Mouse (Mus musculus) WW6 (cell line): Measurements from ENCODE around the gene Hist1h2ab.
"Not testable (repeated sequence)": the region's sequence is repeated elsewhere in the genome, so short reads cannot be mapped to it uniquely, and the experiment has no call there.

Source experiments
- DNase-seq: peaks from one replicate; pipeline ENCODE4 v3.0.0-alpha.2; 2013; ENCODE audit warnings: low read depth, low spot score

Gene Hist1h2ab

DNA sequence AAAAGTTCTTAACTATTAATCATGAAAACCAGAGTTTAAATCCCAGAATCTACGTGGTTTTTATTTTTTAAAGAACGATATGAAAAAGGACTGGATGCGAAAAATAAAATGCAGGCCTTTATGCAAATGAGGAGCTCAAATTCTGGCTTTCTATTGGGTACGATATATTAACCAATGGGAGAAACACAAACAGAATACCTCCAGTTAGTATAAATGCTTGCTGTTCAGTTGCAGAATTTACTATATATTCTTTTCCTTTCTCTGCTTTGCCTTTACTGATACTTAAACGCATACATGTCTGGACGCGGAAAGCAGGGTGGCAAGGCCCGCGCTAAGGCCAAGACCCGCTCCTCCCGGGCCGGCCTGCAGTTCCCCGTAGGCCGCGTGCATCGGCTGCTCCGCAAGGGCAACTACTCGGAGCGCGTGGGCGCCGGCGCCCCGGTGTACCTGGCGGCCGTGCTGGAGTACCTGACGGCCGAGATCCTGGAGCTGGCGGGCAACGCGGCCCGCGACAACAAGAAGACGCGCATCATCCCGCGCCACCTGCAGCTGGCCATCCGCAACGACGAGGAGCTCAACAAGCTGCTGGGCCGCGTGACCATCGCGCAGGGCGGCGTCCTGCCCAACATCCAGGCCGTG is at the start of gene Hist1h2ab:
Hist1h2ab (plus strand) TSS at position 288 of the 639 bp plus-strand sequence.
- DNase-seq, result not testable (repeated sequence)

DNA sequence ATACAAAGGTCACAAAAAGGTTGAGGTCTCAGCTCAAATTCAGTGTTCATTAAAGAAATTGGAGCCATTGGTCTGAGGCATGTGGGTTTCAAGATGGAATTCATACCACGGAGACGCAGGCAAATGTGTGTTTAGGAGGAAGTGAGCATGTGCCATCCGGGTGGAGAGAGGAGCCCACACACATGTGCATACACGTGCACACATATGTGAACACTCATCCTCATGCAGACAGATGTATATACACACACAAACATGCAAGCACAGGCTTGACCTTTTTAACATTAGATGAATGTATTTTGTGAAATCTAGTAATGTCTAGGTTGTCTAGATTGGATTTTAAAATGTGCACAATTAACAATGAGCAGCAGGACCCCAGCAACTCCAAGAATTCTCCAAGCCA is 48.7 kb upstream of the Hist1h2ab start:
- no peak for DNase-seq

DNA sequence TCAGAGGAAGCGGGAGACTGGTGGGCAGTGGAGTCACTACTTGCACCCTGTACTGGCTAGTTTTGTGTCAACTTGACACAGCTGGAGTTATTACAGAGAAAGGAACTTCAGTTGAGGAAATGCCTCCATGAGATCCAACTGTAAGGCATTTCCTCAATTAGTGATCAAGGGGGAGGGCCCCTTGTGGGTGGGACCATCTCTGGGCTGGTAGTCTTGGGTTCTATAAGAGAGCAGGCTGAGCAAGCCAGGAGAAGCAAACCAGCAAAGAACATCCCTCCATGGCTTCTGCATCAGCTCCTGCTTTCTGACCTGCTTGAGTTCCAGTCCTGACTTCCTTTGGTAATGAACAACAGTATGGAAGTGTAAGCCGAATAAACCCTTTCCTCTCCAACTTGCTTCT is 48.1 kb upstream of the Hist1h2ab start:
- not testable (repeated sequence) for DNase-seq

DNA sequence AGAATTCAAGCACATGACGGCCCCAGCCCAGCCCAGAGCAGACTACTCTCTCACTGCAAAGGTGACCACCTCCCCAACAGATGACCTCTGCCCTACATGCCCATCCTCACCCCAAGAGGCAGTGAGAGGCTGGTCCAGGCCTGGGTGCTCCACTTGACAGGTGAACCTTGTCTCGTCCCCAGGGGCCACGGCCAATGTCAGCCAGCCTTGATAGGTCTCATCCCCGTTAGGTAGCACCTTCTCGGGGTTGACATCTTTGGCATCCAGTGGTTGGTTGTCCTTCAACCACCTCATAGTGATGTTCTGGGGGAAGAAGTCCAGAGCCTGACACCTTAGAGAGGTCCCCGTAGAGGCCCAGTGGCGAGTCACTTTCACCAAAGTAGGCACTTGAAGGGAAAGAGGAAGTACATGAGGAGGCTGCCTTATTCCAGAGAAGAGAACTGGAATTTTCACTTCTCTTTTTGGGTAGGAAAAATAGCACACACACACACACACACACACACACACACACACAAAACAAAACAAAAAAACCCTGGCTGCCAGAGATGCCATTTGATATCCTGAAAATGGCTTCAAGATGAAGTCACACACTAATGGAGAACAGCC is 45.1 kb upstream of the Hist1h2ab start:
- no peak for DNase-seq

DNA sequence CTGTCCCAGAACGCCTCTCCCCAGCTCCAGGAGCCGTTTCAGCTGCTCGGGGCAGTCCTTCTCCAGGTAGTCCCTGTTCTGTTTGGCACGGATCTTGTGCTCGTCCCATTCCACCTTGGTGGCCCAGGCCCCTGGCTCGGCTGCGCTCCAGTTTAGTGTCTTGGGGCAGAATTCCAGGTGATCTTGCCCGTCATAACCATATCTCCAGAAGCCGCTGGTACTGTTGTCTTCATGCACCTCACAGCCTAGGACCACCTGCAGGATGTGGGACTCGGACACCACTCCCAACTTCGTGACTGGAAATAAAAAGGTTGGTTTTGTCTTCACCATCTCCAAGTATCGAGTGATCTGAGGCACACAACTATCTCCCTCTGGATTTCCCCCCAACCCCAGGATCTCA is 44.2 kb upstream of the Hist1h2ab start:
- no peak for DNase-seq

DNA sequence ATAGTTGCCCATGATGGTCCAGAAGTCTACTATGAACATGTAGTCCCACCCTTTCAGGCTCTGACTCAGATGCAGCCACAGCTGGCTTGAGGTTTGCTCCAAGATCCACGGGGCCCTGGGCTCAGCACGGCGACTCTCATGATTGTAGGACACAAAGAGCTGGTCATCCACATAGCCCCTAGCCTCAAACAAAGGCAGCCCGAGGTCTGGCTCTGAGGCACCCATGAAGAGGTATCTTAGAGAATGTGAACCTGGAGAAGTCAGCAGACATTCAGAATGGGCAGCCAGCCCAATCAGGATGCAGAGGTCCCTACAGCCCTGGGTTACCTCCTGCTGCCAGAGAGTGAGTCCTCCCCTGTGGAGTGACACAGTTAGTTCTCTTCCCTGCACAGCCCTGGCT is 42.9 kb upstream of the Hist1h2ab start:
- DNase-seq, result no peak

DNA sequence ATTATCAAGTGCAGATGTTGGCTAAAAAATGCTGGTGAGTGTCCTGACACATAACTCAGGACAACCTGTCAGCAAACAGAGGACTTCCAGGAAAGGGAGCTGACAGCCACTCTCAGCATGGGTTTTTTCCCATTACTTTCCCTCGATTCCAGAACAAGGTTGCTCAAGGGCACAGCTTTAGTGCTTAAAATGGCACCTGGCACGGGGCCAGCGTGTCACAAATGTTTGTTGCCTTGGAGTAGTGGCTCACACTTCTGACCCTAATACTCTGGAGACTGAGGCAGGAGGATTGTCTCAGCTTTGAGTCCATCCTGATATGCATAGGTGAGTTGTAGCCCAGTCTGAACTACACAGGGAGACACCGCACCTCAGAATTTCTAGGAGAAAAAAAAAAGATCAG is 42.3 kb upstream of the Hist1h2ab start:
- DNase-seq, result no peak

DNA sequence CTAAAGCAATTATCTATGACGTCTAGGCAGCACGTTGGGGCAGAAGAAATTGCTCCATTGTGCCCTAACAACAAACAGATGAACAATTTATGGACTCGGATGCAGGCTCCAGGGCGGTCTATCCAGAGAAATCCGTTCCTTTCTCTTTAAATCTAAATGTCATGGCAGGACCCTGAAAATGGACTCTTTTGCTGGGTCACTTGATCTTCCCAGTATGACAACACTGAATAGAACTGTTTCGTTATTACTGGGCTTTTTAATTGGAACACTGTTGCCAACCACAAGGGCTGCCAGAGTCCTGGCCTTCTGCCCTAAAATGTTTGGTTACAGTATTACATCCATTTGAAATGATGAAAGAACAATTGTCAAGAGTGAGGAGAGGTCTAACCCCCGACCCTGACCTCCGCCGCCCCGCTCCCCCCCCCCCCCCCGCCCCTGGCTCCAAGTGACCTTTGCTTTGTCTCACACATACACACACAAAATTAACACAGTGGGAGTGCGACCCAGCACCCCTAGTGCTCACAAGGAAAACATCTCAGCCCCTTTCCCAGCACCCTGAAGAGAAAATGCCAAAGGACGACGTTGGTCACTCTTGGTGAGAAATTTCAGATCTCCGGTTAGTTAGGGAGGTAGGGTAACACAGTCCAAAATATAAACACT is 41.1 kb upstream of the Hist1h2ab start:
- DNase-seq, result no peak

DNA sequence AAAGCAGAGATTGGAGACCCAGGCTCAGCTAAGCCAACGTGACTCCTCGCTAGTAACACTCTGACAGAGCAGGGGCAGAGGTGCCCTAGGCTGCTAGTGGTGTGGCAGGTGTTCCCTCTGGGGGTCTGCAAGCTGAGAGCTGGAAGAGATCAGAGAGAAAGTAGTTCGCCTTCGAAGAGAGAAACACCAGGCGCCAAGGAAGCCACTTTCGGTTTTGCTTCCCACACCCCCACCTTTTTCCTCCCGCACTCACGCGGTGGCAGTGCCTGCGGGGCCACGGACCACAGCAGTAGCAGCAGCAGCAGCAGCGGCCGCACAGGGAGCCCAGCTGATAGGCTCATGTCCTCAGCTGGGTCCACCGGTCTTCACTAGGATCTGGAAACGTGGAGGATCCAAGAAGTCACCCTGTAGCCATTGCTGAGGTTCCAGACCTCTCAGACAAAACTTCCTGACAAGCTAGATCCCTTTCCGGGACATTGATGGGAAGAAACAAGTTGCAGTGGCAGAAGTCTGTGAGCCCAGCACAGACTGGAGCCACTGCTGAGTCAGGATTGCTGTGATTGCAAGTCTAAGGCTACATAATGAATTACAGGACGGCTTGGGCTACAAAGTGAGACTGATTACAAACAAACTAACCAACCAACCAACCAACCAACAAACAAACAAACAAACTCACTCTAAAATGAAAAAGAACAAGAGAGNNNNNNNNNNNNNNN is 40.4 kb upstream of the Hist1h2ab start, which contains the start of gene Hfe:
Hfe (minus strand) TSS at position 481 of the 716 bp plus-strand sequence.
- DNase-seq, result peak; percentile 24

DNA sequence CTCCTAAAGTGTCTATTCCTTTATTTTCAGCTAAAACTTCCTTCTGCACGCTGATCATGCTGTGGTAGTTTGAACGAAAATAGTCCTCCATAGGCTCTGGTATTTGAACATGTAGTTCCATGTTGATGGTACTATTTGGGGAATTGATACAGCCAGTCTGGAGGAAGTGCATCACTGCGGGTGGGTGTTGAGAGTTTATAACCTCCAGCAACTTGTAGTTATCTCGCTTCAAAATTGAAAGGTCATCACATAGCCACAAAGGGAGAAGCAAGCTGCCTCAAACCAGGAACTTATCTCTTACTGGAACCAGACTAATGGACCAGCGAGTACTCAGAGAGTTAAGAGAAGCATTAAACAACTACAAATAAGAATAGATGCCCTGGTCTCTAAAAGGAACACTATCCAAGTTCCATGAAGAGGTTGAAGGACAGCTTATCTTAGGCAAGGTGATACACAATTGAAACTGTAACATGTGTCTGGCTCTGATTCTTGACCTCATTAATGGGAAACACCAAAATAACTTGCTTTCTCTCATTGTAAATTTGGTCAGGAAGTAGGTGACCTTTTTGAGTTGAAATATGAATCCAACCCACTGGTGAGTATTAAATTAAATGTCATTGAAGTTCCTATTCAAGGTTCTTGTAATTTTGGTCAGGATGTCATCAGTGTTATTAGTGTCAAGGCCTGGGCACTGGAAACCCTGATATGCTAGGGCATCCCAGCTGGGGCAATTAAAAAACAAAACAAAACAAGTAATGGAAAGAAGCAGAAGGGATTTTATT is 34.5 kb upstream of the Hist1h2ab start:
- DNase-seq, result no peak

DNA sequence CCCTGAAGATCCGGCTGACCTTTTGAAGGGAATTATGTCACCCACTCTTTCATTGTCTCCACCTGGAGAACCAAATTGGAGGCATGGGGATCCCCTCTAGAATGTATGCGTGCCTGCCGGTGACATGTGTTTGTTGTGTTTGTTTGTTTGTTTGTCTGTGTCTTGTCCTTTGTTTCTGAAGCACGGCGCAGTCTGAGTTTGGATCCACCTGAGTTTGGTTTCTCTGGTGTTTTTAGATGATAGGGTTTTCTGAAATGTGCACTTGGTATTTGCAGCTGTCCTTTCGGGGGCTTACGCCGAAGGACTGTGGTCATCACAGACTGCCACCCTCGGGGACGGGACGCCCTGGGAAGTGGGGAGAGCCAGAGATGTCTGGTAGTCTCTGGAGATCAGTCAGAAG is 33.8 kb upstream of the Hist1h2ab start:
- no peak for DNase-seq

DNA sequence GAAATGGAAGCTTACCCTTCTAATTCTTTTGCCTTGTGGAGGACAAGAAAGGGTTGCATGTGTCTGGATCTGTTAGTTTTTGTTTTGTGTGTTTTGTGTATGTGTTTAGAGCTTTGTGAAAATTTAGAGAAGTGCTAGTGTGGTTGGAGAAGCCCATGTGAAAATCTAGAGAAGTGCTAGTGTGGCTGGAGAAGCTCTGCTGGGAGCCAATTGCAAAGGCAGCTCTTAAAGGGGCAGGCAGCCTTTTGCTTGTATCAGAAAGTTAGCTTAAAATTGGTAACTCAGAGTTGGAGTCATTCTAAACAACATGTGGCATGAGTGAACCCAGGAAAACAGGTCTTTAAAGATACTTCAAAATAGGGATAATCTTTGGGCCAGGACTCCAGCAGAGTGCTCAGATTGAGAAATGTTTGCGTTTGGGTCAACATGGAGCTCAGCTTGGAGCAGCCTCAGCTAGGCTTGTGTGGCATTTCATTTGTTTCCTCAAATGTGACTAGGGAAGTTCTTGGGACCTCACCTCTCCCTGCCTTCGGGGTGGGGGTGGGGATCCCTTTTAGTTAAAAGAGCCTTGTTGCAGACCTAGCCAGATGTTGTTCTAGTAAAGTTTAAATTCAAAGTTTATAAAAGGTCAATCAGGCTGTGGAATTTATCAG is 33.2 kb upstream of the Hist1h2ab start:
- DNase-seq, result not testable (repeated sequence)

DNA sequence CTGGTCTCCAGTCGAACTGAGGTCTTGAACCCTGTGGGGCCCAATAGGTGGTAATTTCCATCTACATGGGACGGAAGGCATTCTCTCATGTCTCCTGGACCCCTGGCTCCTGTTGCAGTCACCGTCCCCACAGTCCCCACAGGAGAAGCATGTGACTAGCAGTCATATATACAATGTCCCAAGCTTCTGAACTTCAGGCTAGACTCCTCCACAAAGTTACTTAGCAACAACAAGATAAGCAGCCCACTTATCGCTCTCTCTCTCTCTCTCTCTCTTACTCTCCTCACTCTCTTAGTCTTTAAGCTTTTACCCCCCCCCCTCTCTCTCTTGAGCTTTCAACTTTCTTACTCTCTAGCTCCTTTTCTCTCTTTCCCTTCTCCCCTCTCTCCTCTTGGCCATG is 26.7 kb upstream of the Hist1h2ab start:
- DNase-seq, result no peak

DNA sequence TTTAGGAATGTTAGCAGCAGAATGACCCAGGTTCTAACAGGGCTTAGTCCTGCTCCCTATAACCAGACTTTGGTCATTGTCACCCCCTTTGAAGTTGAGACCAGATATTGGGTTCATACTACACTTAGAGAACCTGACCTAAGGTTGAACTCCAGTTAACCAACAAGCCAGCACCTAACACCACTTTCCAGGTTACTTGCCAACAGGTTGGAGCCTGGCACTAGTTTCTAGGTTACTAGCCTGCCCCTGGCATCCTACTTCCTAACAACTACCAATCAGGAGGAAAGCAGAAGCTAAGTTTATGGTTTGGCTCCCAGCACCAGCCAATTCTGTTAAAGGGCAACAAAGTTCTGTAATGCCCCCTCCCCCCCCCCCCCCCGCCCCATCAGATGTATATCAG is 25.7 kb upstream of the Hist1h2ab start:
- DNase-seq, result no peak

DNA sequence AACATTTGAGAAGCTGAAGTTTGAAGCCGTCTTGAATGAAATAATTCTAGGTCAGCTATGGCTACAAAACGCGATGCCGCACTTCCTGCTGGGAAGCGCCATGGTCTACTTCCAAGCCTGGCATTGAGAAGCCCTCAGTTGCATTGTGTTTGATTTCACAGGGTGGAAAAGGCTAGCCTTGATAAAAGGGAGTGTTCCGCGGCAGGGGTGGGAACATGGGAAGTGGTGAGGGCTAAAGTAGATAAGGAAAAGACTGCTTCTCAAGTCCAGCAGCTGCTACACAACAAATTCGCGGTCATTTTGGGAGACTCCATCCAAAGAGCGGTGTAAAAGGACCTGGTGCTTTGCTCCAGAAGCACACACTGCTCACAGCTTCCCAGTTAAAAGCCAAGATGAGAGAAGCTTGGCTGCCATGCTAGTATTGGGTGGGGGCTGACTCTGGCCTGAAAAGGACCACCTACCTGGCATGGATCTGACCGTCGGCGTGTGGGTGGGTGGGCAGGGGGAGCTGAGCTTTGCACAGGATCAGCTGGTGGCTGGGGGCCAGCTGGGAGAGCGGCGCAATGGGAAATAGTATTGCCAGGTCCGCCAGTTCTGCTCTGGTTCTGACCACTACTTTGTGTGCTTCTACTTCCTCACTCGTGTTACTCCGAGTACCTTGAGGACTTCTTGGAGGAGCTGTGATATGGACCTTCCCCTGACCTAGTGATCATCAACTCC is 22.3 kb upstream of the Hist1h2ab start:
- DNase-seq, result no peak

DNA sequence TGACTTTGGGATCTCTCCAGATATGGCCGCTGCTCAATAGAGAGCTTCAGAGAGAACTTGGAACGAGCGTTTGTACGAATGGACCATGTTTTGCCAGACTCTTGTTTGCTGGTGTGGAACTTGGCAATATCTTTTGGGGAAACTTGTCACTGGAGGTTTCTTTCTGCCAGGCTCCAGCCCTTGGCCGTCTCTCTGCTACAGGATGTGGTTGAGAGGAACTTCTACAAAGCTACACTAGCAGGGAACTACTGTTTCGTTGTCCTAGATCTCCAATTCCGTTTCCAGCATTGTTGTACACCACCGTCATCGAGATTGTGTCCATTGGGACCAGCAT is 21.8 kb upstream of the Hist1h2ab start:
- no peak for DNase-seq

DNA sequence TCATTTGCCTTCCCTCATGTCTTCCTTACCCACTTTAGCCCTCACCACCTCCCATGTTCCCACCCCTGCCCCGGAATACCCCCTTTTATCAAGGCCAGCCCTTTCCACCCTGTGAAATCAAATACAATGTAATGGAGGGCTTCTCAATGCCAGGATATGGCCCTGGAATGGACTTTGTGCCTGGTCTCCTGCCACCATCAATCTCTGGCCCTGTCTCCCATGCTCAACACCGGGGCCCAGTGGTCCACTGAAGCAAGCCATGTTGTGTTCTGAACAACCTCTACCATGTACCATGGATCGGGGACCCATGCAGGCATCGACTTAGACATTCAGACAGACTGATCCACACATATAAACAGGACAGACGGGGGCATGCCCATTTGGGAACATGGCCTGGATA is 21.2 kb upstream of the Hist1h2ab start:
- no peak for DNase-seq

DNA sequence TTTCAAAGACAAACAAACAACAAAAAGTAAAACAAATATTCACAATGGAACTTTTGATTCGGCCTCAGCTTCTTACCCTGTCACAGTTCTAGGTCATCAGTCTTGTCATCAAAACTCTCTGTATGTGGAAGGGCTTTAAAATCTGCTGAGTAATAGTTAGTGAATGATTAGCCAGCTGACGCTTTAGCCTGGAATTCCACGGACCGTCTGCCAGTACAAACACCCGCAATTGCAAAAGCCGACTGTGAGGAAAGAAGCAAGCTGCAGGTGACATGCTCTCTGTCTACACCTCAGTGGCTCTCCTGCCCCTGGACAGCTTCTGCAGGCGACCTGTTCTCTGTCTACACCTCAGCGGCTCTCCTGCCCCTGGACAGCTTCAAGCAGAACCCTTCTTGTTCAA is 20.4 kb upstream of the Hist1h2ab start:
- DNase-seq, result no peak

DNA sequence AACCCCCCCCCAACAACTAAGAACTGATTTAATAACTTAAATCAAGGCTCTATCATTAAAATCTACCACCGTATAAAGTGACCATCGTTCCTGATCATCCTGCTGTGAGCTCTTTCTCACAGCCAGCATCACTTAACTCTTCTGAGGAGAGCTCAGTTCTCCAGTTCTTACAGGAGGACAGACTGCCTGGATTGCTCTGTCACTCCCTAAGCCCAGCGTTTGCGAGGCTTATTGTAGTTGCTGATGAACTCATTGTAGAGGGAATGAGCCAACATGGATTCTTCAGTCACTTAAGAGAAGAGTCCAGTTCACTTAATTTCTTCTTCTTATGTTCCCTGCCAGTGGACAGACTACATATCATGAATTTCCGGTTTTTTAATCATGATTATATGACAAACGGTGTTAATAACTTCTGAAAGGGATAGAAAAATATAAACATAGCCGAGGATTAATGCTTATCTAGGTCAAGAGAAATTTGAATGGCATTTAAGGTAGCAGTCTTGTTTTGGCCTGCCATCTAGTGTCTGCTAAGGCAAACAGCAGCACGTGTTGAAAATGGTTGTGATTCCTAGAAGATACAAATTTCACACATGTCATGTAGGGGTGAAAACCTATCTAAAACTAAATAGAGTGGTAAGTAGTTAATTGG is 18.6 kb upstream of the Hist1h2ab start:
- DNase-seq, result no peak

DNA sequence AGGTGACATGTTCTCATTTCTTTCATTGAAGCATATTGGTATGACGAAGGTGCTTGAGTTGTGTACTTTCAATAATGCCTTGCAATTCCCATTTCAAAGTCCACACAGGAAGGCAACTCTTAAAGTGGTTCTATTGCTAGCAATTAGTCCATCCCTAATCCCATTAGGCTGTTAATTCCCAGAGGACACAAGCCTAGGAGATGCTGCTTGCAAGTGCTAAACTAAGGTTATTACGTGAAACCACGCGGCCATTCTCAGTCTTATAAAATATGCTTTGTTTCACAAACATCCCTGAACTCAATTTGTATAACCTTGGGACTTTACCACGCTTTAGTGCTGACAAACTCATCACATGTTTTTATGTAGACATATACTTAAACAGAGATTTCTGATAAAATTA is 13.8 kb upstream of the Hist1h2ab start:
- no peak for DNase-seq
